Mouse (Mus musculus) kidney, adult 11 months (tissue): ENCODE results near the gene Tceal7.
"Not testable (repeated sequence)": the region's sequence is repeated elsewhere in the genome, so short reads cannot be mapped to it uniquely, and the experiment has no call there.

Experiments
- DNase-seq: peaks from one replicate; pipeline ENCODE4 v3.0.0; 2022

Gene Tceal7

GRCm38 (mm10) chrX:136249671-136250070, 35.1 kb downstream of the Tceal7 start:
- no peak for DNase-seq

- no peak for DNase-seq
These were observed 37.6 kb downstream of the Tceal7 start for GRCm38 (mm10) chrX:136252023-136252729.

GRCm38 (mm10) chrX:136267720-136268119, 53.1 kb downstream of the Tceal7 start:
- no peak for DNase-seq

GRCm38 (mm10) chrX:136268173-136268572, 53.6 kb downstream of the Tceal7 start:
- DNase-seq = no peak

- DNase-seq = peak; percentile 30
These were observed 55.3 kb downstream of the Tceal7 start, which contains the start of gene Bex3 for GRCm38 (mm10) chrX:136269743-136270392. TSS of gene Bex3 (plus strand) at chrX:136270253.

GRCm38 (mm10) chrX:136270393-136271111, 56.0 kb downstream of the Tceal7 start:
- DNase-seq = not testable (repeated sequence)

GRCm38 (mm10) chrX:136274542-136274941, 60.0 kb downstream of the Tceal7 start:
- no peak for DNase-seq

GRCm38 (mm10) chrX:136275386-136275785, 60.8 kb downstream of the Tceal7 start:
- no peak for DNase-seq
